Mouse (Mus musculus) megakaryocyte, embryonic 14.5 days (primary cell): Measurements from ENCODE around the gene Casp7.

Experiments used
- FLI1 ChIP-seq: IDR thresholded peaks from 2 replicates; pipeline ENCODE4 v1.6.1; 2012; ENCODE audit warnings: low read length, inconsistent platforms, mixed read lengths
- GATA1 ChIP-seq: IDR thresholded peaks from 3 replicates; pipeline ENCODE4 v1.6.1; 2012; ENCODE audit warnings: mixed read lengths, low read length, inconsistent platforms, borderline replicate concordance

DNA sequence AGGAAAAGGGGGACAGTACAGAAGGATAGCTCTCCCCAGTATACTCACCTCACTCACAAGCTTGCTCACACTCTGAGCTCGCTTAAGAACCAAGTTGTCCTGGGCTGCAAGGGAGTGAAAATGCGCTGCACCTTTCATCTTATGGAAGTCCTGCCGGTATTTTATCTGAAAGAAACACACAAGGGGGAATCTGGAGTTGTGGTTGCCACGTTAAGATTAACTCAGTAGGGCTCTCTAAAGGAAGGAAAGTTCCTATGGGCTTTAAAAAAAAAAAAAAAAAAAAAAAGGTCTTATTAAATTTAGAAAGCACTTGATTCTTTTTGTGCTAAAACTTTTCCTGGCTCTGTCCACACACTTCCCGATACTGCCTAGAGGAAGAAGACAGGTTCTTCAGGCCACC, 18.9 kb upstream of the Casp7 start:
- TF ChIP-seq FLI1, result no peak
- TF ChIP-seq GATA1, result no peak
